Mouse (Mus musculus): ENCODE measurements around the gene Gm37240.

DNA sequence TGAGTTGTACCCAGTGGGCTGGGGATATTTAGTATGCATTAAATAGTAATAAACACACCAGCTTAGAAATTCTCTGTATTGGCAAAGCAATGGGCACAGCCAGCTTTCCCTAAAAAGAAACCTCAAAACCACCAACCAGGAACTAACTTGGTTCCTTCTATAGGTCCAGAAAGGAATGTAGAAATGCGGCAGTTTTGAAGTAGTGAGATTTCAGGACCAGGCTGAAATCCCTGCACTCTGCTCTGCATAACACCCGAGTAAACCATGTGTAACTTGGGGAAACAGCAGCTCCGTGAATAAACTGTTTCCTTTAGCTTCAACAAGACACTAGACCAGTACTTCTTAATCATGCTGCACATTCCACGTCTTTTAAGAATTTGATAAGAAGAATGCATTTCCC lies 1306.6 kb downstream of the Gm37240 start:
- TF ChIP-seq CTCF (IDR thresholded peaks at IDR 0.05; ENCODE audit: low read depth, low read length) (no peak), POLR2A (IDR thresholded peaks at IDR 0.05; ENCODE audit: borderline replicate concordance, low read depth, low read length) (no peak)

Data from bone marrow macrophage, adult 2 months (primary cell).